Mouse (Mus musculus) embryonic facial prominence, embryonic 13.5 days (tissue): ENCODE data around the gene Ascl1. TPM values are rescaled to one million over a fixed set of nuclear protein-coding genes. Genes with fewer than 3 reads are reported as not detected.
A peak's percentile ranks its signal among the peaks of the same experiment; 100 is the strongest.

Experiments used
- ATAC-seq: fragments of 200-750 bp; cut with Nextera tagmentation; 2 replicates; pipeline ENCODE4 v1.8.0; 2017; ENCODE audit warnings: low read depth; ENCODE audit not compliant: insufficient number of reproducible peaks, insufficient read depth, low FRiP score, low TSS enrichment
- H3K27ac ChIP-seq: fragments of 300-500 bp; sonication (generic); 2 replicates; pipeline ENCODE4 v1.5.1; 2015; ENCODE audit warnings: moderate library complexity, mild to moderate bottlenecking, inconsistent platforms
- H3K27me3 ChIP-seq: fragments of 300-500 bp; sonication (generic); 2 replicates; pipeline ENCODE4 v1.6.1; 2015; ENCODE audit warnings: mild to moderate bottlenecking, inconsistent platforms
- H3K36me3 ChIP-seq: fragments of 300-500 bp; sonication (generic); 2 replicates; pipeline ENCODE4 v1.6.1; 2015; ENCODE audit warnings: mild to moderate bottlenecking, inconsistent platforms
- H3K4me1 ChIP-seq: fragments of 300-500 bp; sonication (generic); 2 replicates; pipeline ENCODE4 v1.6.1; 2015; ENCODE audit warnings: inconsistent platforms
- H3K4me2 ChIP-seq: fragments of 300-500 bp; sonication (generic); 2 replicates; pipeline ENCODE4 v1.6.1; 2015; ENCODE audit warnings: moderate library complexity, mild to moderate bottlenecking, inconsistent platforms
- H3K4me3 ChIP-seq: fragments of 300-500 bp; sonication (generic); 2 replicates; pipeline ENCODE4 v1.5.1; 2015; ENCODE audit warnings: mild to moderate bottlenecking, inconsistent platforms
- H3K9ac ChIP-seq: fragments of 300-500 bp; sonication (generic); 2 replicates; pipeline ENCODE4 v1.6.1; 2015; ENCODE audit warnings: mild to moderate bottlenecking, inconsistent platforms
- H3K9me3 ChIP-seq: fragments of 300-500 bp; sonication (generic); 2 replicates; pipeline ENCODE4 v1.6.1; 2016; ENCODE audit warnings: inconsistent platforms
- WGBS: fragments of 180-500 bp; shearing (Covaris S2); methylation state at CpG from one replicate; pipeline ENCODE4 v1.1.7; 2015; ENCODE audit warnings: mixed read lengths; 5-methylcytosine and 5-hydroxymethylcytosine counted together
- polyA plus RNA-seq: library from polyadenylated mRNA; unstranded; fragments of >200 nt; fragmentation: Nextera tagmentation; extraction: Ambion mirVana; gene quantifications from 2 replicates; pipeline ENCODE4 v1.2.1, GENCODE M21; 2015

Gene Ascl1
- polyA plus RNA-seq, 1 experiment from 2014 or later: 1.4 TPM

- Histone ChIP-seq H3K4me1 (peaks cover 31% of the 10 kb centered on the region), H3K27me3 (peaks cover 96% of the 10 kb centered on the region), H3K4me2 (no peak overlapping the region), H3K9ac (no peak overlapping the region), H3K36me3 (no peaks in the 10 kb centered on the region), H3K9me3 (0 out of 2 replicates have a peak, but pooled peaks cover 3% of the 10 kb centered on the region), H3K4me3 (no peak overlapping the region), H3K27ac (no peak overlapping the region)
- 85% methylated on average over 2 of the region's 2 CpGs for WGBS
- no peak for ATAC-seq
Observed at GRCm38 (mm10) chr10:87497056-87497455, 3.6 kb upstream of the Ascl1 start.

GRCm38 (mm10) chr10:87494596-87494995 lies 1.1 kb upstream of the Ascl1 start:
- WGBS: 0% methylated on average over 18 of the region's 18 CpGs
- Histone ChIP-seq H3K4me1 (peaks cover 27% of the 10 kb centered on the region), H3K9me3 (0 out of 2 replicates have a peak, but pooled peaks cover 3% of the 10 kb centered on the region), H3K9ac (0 out of 2 replicates have a peak overlapping the region, but pooled peaks have one; percentile 49), H3K27ac (no peak overlapping the region), H3K27me3 (peaks cover 95% of the 10 kb centered on the region), H3K4me2 (peak overlapping the region; percentile 99), H3K4me3 (peak overlapping the region; percentile 62), H3K36me3 (no peaks in the 10 kb centered on the region)
- no peak; the same call in 1 of the 2 replicates for ATAC-seq

GRCm38 (mm10) chr10:87494176-87494575 lies 716 bp upstream of the Ascl1 start:
- peaks cover 95% of the 10 kb centered on the region for H3K27me3 ChIP-seq
- H3K4me3 ChIP-seq: peak overlapping the region; percentile 62
- H3K9me3 ChIP-seq: 0 out of 2 replicates have a peak, but pooled peaks cover 3% of the 10 kb centered on the region
- no peak for ATAC-seq
- H3K27ac ChIP-seq: no peak overlapping the region
- no peaks in the 10 kb centered on the region for H3K36me3 ChIP-seq
- WGBS: 2% methylated on average over 4 of the region's 4 CpGs
- peaks cover 27% of the 10 kb centered on the region for H3K4me1 ChIP-seq
- H3K4me2 ChIP-seq: peak overlapping the region; percentile 99
- H3K9ac ChIP-seq: peak overlapping the region; percentile 72; the same call in 1 of the 2 replicates

- peak overlapping the region; percentile 72 for H3K9ac ChIP-seq
- no peak for ATAC-seq
- peaks cover 96% of the 10 kb centered on the region for H3K27me3 ChIP-seq
- H3K36me3 ChIP-seq: no peaks in the 10 kb centered on the region
- WGBS: under 1% methylated on average over 75 of the region's 90 CpGs
- peak overlapping the region; percentile 99 for H3K4me2 ChIP-seq
- H3K4me1 ChIP-seq: peaks cover 30% of the 10 kb centered on the region
- H3K9me3 ChIP-seq: 0 out of 2 replicates have a peak, but pooled peaks cover 1% of the 10 kb centered on the region
- no peak overlapping the region for H3K27ac ChIP-seq
- H3K4me3 ChIP-seq: peak overlapping the region; percentile 62
Observed at GRCm38 (mm10) chr10:87492661-87493551, 554 bp downstream of the Ascl1 start.

- Histone ChIP-seq H3K4me2 (peak overlapping the region; percentile 99), H3K4me1 (peaks cover 30% of the 10 kb centered on the region), H3K36me3 (no peaks in the 10 kb centered on the region), H3K9ac (peak overlapping the region; percentile 72), H3K9me3 (no peaks in the 10 kb centered on the region), H3K27me3 (peaks cover 98% of the 10 kb centered on the region), H3K27ac (no peak overlapping the region), H3K4me3 (peak overlapping the region; percentile 62)
- under 1% methylated on average over 26 of the region's 26 CpGs for WGBS
- no peak for ATAC-seq
Observed at GRCm38 (mm10) chr10:87492332-87492660, 1.2 kb downstream of the Ascl1 start.

- peaks cover 98% of the 10 kb centered on the region for H3K27me3 ChIP-seq
- 2% methylated on average over 11 of the region's 11 CpGs for WGBS
- H3K27ac ChIP-seq: no peak overlapping the region
- no peaks in the 10 kb centered on the region for H3K36me3 ChIP-seq
- H3K9me3 ChIP-seq: no peaks in the 10 kb centered on the region
- H3K4me2 ChIP-seq: peak overlapping the region; percentile 99
- no peak overlapping the region for H3K9ac ChIP-seq
- H3K4me1 ChIP-seq: peaks cover 30% of the 10 kb centered on the region
- no peak for ATAC-seq
- H3K4me3 ChIP-seq: peak overlapping the region; percentile 12; the same call in 1 of the 2 replicates
Observed at GRCm38 (mm10) chr10:87491485-87492040, 1.9 kb downstream of the Ascl1 start.

- 8% methylated on average over 2 of the region's 2 CpGs for WGBS
- H3K4me1 ChIP-seq: peaks cover 41% of the 10 kb centered on the region
- ATAC-seq: no peak
- no peak overlapping the region for H3K9ac ChIP-seq
- H3K36me3 ChIP-seq: no peaks in the 10 kb centered on the region
- no peak overlapping the region for H3K4me3 ChIP-seq
- no peaks in the 10 kb centered on the region for H3K9me3 ChIP-seq
- peaks cover 98% of the 10 kb centered on the region for H3K27me3 ChIP-seq
- no peak overlapping the region for H3K27ac ChIP-seq
- H3K4me2 ChIP-seq: no peak overlapping the region
Observed at GRCm38 (mm10) chr10:87490328-87490727, 3.1 kb downstream of the Ascl1 start.

- H3K4me3 ChIP-seq: no peak overlapping the region
- WGBS: 2% methylated on average over 18 of the region's 18 CpGs
- no peaks in the 10 kb centered on the region for H3K36me3 ChIP-seq
- no peaks in the 10 kb centered on the region for H3K9me3 ChIP-seq
- no peak overlapping the region for H3K9ac ChIP-seq
- no peak overlapping the region for H3K27ac ChIP-seq
- H3K4me1 ChIP-seq: peaks cover 33% of the 10 kb centered on the region
- no peak for ATAC-seq
- H3K4me2 ChIP-seq: no peak overlapping the region
- H3K27me3 ChIP-seq: peaks cover 98% of the 10 kb centered on the region
Observed at GRCm38 (mm10) chr10:87489246-87490009, 4.0 kb downstream of the Ascl1 start.

DNA sequence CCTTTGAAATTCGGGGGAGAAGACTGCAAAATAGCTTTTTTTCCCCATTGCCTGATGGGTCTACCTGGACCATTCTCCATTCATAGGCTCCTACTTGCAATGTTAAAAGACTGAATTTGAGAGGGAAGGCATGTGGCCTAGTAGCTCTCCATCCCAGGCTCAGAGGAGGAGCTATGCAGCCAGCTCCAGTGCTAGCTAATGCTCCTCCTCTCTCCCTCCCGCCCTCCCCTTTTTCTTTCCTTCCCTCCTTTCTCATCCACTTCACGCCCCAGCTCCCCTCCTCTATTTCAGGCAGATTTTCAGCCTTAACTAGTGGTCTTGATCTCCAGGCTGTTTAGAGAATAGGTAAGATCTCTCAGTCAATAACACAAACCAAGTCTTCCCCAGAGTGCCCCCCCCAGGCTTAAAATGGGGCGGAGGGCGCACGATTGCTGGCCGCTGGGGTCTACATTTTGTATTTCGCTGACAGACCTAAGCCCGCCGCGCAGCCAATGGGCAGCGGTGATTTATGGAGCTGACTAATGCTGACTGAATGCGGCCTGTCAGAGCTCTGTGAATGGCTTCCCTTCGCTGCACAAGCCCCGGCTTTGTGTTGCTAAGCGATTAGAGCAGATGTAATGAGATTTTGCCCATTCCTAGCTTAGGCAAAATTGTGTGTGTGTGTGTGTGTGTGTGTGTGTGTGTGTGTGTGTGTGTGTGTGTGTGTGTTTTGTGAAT lies 4.9 kb downstream of the Ascl1 start:
- under 1% methylated on average over 16 of the region's 16 CpGs for WGBS
- no peak overlapping the region for H3K27ac ChIP-seq
- peaks cover 93% of the 10 kb centered on the region for H3K27me3 ChIP-seq
- no peak for ATAC-seq
- no peaks in the 10 kb centered on the region for H3K36me3 ChIP-seq
- H3K9me3 ChIP-seq: no peaks in the 10 kb centered on the region
- peaks cover 25% of the 10 kb centered on the region for H3K4me1 ChIP-seq
- H3K4me3 ChIP-seq: peak overlapping the region; percentile 16; the same call in 1 of the 2 replicates
- H3K9ac ChIP-seq: no peak overlapping the region
- H3K4me2 ChIP-seq: peak overlapping the region; percentile 42; the same call in 1 of the 2 replicates

DNA sequence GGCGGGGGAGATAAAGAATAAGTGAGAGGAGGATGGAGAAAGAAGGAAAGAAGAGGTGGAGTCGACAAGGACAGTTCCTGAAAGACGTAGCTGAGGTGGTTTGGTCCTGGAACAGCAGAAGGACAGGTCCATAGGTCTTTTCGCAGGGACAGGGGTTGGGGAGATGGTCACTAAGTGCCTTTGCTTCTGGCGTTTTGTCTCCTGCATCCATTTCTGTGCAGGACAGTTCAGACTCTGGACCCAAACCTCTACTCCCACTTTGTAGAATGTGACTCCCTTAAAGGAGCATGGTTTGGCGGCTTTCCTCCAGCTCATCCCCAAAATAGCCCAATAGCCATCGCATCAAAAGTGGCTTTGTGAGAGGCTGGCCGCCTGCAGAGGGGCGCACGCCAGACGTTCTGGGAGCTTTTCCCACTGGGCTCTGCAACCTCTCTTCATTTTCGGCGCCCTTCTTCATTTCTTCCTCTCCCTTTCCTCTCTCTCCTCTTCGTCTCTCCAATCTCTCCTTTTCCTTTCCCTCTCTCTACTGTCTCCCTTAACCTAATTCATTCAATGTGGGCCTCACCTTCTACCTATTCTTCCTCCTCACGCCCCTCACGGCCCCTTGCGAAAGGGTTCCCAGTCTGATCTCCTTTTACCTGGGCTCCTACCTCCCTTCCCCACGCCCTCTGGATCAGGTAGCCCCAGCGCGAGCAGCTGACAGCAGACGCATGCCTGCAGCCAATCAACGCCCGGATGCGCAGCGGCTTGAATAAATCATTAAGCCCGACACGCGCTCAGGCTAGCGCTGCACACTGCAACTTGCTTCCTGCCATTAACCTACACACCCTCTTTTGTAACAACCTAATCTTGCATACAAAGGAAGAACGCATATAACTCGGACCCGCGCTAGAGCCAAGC lies 7.5 kb downstream of the Ascl1 start:
- peak overlapping the region; percentile 49 for H3K4me2 ChIP-seq
- under 1% methylated on average over 33 of the region's 33 CpGs for WGBS
- H3K4me1 ChIP-seq: peaks cover 13% of the 10 kb centered on the region
- H3K9ac ChIP-seq: no peak overlapping the region
- no peak for ATAC-seq
- H3K27me3 ChIP-seq: peaks cover 88% of the 10 kb centered on the region
- H3K9me3 ChIP-seq: no peaks in the 10 kb centered on the region
- H3K4me3 ChIP-seq: peak overlapping the region; percentile 29
- no peaks in the 10 kb centered on the region for H3K36me3 ChIP-seq
- no peak overlapping the region for H3K27ac ChIP-seq
